21 mouse cellular contexts compared by ENCODE assay signal in the genomic region with DNA sequence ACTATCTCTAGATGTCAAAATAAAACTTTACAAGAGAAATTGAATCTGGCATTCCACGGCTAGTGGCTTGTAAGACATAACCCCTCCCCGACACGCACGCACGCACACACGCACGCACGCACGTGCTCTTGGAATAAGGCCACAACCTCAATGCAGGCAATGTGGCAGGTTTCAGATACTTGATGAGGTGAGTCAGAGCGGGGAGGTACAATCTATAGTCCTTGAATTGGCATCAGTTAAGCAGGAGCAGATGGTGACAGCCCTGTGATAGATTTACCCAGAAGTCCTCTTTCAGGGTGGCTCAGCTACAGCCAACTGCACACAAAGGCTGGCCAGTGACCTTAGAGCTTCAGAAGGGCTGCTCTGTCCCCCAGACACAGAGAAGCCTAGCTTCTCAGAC.
DNase-seq lines count a peak whose midpoint lies in the region; ATAC-seq lines count a peak whose summit lies in the region.
"Had no signal": no experiment of that assay in that cellular context is flagged by ENCODE, and none has a peak within 500 bp of the region (broad histone marks: within the 10 kb centered on the region; RNA-seq: fewer than 3 reads in every experiment).

No protein-coding gene starts in this region.

- H3K9ac ChIP-seq in kidney, embryonic 15.5 days, result no peak overlapping the region
- H3K9ac ChIP-seq: forebrain, embryonic 15.5 days; limb, embryonic 15.5 days; liver, postnatal 0 days; neural tube, embryonic 15.5 days had no signal

- peaks cover 8% of the 10 kb centered on the region for H3K4me1 ChIP-seq in kidney, embryonic 15.5 days
- H3K4me1 ChIP-seq: forebrain, embryonic 15.5 days; neural tube, embryonic 15.5 days had no signal

- no peaks in the 10 kb centered on the region for H3K36me3 ChIP-seq in kidney, embryonic 15.5 days
- H3K36me3 ChIP-seq: forebrain, embryonic 15.5 days; limb, embryonic 15.5 days; midbrain, embryonic 10.5 days; neural tube, embryonic 15.5 days had no signal

- H3K27me3 ChIP-seq in kidney, embryonic 15.5 days, result no peaks in the 10 kb centered on the region
- H3K27me3 ChIP-seq: forebrain, embryonic 15.5 days; limb, embryonic 15.5 days; neural tube, embryonic 15.5 days had no signal

- peak; percentile 95 for ATAC-seq in cerebellum, adult (ENCODE audit: insufficient number of reproducible peaks, low FRiP score, low TSS enrichment)
- ATAC-seq in kidney, embryonic 15.5 days (replicated peaks; ENCODE audit: low FRiP score), result peak; percentile 49; the same call in 1 of the 2 replicates
- no peak for ATAC-seq in erythroblast, adult 5-6 weeks (replicated peaks; ENCODE audit: low FRiP score, poor library complexity, severe bottlenecking)
- ATAC-seq: forebrain, embryonic 15.5 days; intestine, postnatal 0 days; liver, postnatal 0 days had no signal

- H3K4me3 ChIP-seq in kidney, embryonic 15.5 days (replicated peaks), result no peak overlapping the region
- H3K4me3 ChIP-seq: forebrain, embryonic 15.5 days; limb, embryonic 15.5 days; midbrain, embryonic 10.5 days; myocyte; neural tube, embryonic 15.5 days had no signal

- H3K27ac ChIP-seq in kidney, embryonic 15.5 days, result no peak overlapping the region
- H3K27ac ChIP-seq: forebrain, embryonic 15.5 days; limb, embryonic 15.5 days; midbrain, embryonic 10.5 days; neural tube, embryonic 15.5 days had no signal

- 69% methylated on average over 10 of the region's 10 CpGs for WGBS in kidney, embryonic 15.5 days

- DNase-seq in cerebellum, postnatal 4 days (ENCODE audit: low spot score in 2 of 2), result no peak
- no peak for DNase-seq in kidney, postnatal 4 days
- peak; percentile 59 for DNase-seq in cerebellum, adult 8-10 months
- DNase-seq in mesoderm, embryonic 11.5 days (ENCODE audit: low read depth, low spot score), result peak; percentile 16
- no peak for DNase-seq in urinary bladder, postnatal 10 days (ENCODE audit: low spot score)
- DNase-seq: adrenal gland, adult 8-10 months; kidney, postnatal 14 days; liver, postnatal 0 days; lung, postnatal 36 days; retina, postnatal 1 day; right cerebral cortex, postnatal 4 days; thymus, postnatal 4 days had no signal

- H3K4me2 ChIP-seq in kidney, embryonic 15.5 days, result no peak overlapping the region
- H3K4me2 ChIP-seq: forebrain, embryonic 15.5 days; limb, embryonic 15.5 days; neural tube, embryonic 15.5 days had no signal

- H3K9me3 ChIP-seq in kidney, embryonic 15.5 days (replicated peaks), result no peaks in the 10 kb centered on the region
- H3K9me3 ChIP-seq: forebrain, embryonic 15.5 days; limb, embryonic 15.5 days; midbrain, embryonic 10.5 days; neural tube, embryonic 15.5 days had no signal

Comparison
In these comparisons a context has a peak if more than half of its experiments do, and no peak if none do; other contexts are left out.
1. DNase-seq: peak in cerebellum, adult 8-10 months (single experiment) and mesoderm, embryonic 11.5 days (single experiment); none in cerebellum, postnatal 4 days (0 of 2), kidney, postnatal 4 days (0 of 2) and urinary bladder, postnatal 10 days (single experiment).